Mouse (Mus musculus): ENCODE measurements around the gene Zfp607b. TPM values are rescaled to one million over a fixed set of nuclear protein-coding genes. Genes with fewer than 3 reads are reported as not detected.
A peak's percentile ranks its signal among the peaks of the same experiment; 100 is the strongest.

The Zfp607b gene
- polyA plus RNA-seq, 1 experiment from 2014 or later = 3.9 TPM

DNA sequence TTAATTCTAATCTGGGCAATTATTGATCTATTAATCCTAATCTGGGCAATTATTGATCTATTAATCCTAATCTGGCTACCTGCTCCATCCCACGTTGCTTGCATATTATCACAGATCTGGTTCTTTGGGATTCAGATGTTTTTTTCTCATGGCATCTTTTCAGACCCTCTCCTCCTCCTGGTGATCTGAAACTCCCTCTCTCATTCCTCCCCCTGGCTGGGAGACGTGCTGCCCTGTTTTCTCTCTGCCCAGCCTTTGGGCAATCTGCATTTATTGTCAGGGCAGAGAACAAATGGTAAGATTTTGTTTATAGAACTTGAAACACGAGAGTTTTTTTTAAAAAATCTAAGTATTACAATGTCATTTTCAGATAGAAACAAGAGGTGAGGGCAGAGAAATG lies 1.3 kb upstream of the Zfp607b start:
- no peaks in the 10 kb centered on the region for H3K9me3 ChIP-seq (replicated peaks; ENCODE audit: control insufficient read depth, low read length)
- H3K27me3 ChIP-seq (ENCODE audit: control insufficient read depth, insufficient read depth, low read length) = no peaks in the 10 kb centered on the region
- no peak overlapping the region for H3K27ac ChIP-seq (replicated peaks; ENCODE audit: low read depth, low read length)
- no peak for ATAC-seq (replicated peaks; ENCODE audit: insufficient number of reproducible peaks, low FRiP score, low TSS enrichment, low read depth)
- 70% methylated on average over 3 of the region's 3 CpGs for WGBS
- DNase-seq (ENCODE audit: low spot score) = no peak
- no peak overlapping the region for H3K4me2 ChIP-seq (ENCODE audit: low read depth, low read length)
- no peak overlapping the region for H3K4me3 ChIP-seq (ENCODE audit: low read depth, low read length)
- peak overlapping the region; percentile 57; the same call in 1 of the 2 replicates for H3K9ac ChIP-seq (replicated peaks; ENCODE audit: low read length)
- H3K36me3 ChIP-seq (replicated peaks; ENCODE audit: control insufficient read depth, insufficient read depth, low read depth, low read length) = no peaks in the 10 kb centered on the region
- H3K4me1 ChIP-seq (ENCODE audit: control insufficient read depth, insufficient read depth, low read length) = peaks cover 2% of the 10 kb centered on the region; the same call in 1 of the 2 replicates

GRCm38 (mm10) chr7:27688246-27688788 lies 823 bp upstream of the Zfp607b start:
- H3K4me3 ChIP-seq (ENCODE audit: low read depth, low read length) = peak overlapping the region; percentile 46
- peak overlapping the region; percentile 50 for H3K4me2 ChIP-seq (ENCODE audit: low read depth, low read length)
- H3K27me3 ChIP-seq (ENCODE audit: control insufficient read depth, insufficient read depth, low read length) = no peaks in the 10 kb centered on the region
- H3K9me3 ChIP-seq (replicated peaks; ENCODE audit: control insufficient read depth, low read length) = no peaks in the 10 kb centered on the region
- H3K27ac ChIP-seq (replicated peaks; ENCODE audit: low read depth, low read length) = no peak overlapping the region
- peak overlapping the region; percentile 57 for H3K9ac ChIP-seq (replicated peaks; ENCODE audit: low read length)
- WGBS = 41% methylated on average over 14 of the region's 14 CpGs
- H3K36me3 ChIP-seq (replicated peaks; ENCODE audit: control insufficient read depth, insufficient read depth, low read depth, low read length) = no peaks in the 10 kb centered on the region
- ATAC-seq (replicated peaks; ENCODE audit: insufficient number of reproducible peaks, low FRiP score, low TSS enrichment, low read depth) (no peak), DNase-seq (ENCODE audit: low spot score) (peak; percentile 5)
- peaks cover 2% of the 10 kb centered on the region; the same call in 1 of the 2 replicates for H3K4me1 ChIP-seq (ENCODE audit: control insufficient read depth, insufficient read depth, low read length)

DNA sequence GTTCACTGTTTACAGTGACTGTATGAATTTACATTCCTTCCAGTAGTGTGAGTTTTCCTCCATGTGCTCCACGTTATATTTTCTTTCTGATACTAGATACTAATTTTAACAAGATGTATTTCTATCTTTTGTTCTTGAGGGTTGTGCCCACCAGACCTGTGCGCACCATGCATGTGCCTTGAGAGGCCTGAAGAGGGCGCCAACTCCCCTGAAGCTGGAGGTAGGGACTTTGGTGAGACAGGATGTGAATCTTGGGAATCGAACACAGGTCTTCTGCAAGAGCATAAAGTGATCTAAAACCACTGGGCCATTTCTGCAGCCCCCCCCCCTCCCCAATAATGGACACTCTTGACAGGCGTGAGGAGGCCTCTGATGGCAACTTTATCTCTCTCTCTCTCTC lies 1.9 kb downstream of the Zfp607b start:
- WGBS = 35% methylated on average over 5 of the region's 5 CpGs
- H3K36me3 ChIP-seq (replicated peaks; ENCODE audit: control insufficient read depth, insufficient read depth, low read depth, low read length) = no peaks in the 10 kb centered on the region
- no peaks in the 10 kb centered on the region for H3K27me3 ChIP-seq (ENCODE audit: control insufficient read depth, insufficient read depth, low read length)
- H3K9me3 ChIP-seq (replicated peaks; ENCODE audit: control insufficient read depth, low read length) = no peaks in the 10 kb centered on the region
- peaks cover 2% of the 10 kb centered on the region; the same call in 1 of the 2 replicates for H3K4me1 ChIP-seq (ENCODE audit: control insufficient read depth, insufficient read depth, low read length)
- DNase-seq (ENCODE audit: low spot score) (peak; percentile 57), ATAC-seq (replicated peaks; ENCODE audit: insufficient number of reproducible peaks, low FRiP score, low TSS enrichment, low read depth) (no peak)
- no peak overlapping the region for H3K27ac ChIP-seq (replicated peaks; ENCODE audit: low read depth, low read length)
- no peak overlapping the region for H3K9ac ChIP-seq (replicated peaks; ENCODE audit: low read length)
- H3K4me3 ChIP-seq (ENCODE audit: low read depth, low read length) = no peak overlapping the region
- no peak overlapping the region for H3K4me2 ChIP-seq (ENCODE audit: low read depth, low read length)

GRCm38 (mm10) chr7:27696711-27697110 lies 7.6 kb downstream of the Zfp607b start:
- no peaks in the 10 kb centered on the region for H3K4me1 ChIP-seq (ENCODE audit: control insufficient read depth, insufficient read depth, low read length)
- no peaks in the 10 kb centered on the region for H3K9me3 ChIP-seq (replicated peaks; ENCODE audit: control insufficient read depth, low read length)
- H3K27ac ChIP-seq (replicated peaks; ENCODE audit: low read depth, low read length) = no peak overlapping the region
- H3K36me3 ChIP-seq (replicated peaks; ENCODE audit: control insufficient read depth, insufficient read depth, low read depth, low read length) = no peaks in the 10 kb centered on the region
- H3K4me2 ChIP-seq (ENCODE audit: low read depth, low read length) = no peak overlapping the region
- H3K4me3 ChIP-seq (ENCODE audit: low read depth, low read length) = no peak overlapping the region
- no peaks in the 10 kb centered on the region for H3K27me3 ChIP-seq (ENCODE audit: control insufficient read depth, insufficient read depth, low read length)
- ATAC-seq (replicated peaks; ENCODE audit: insufficient number of reproducible peaks, low FRiP score, low TSS enrichment, low read depth) (no peak), DNase-seq (ENCODE audit: low spot score) (no peak)
- H3K9ac ChIP-seq (replicated peaks; ENCODE audit: low read length) = no peak overlapping the region
- 31% methylated on average over 3 of the region's 3 CpGs for WGBS

- Histone ChIP-seq H3K9me3 (replicated peaks; ENCODE audit: control insufficient read depth, low read length) (no peaks in the 10 kb centered on the region), H3K4me3 (ENCODE audit: low read depth, low read length) (no peak overlapping the region), H3K27me3 (ENCODE audit: control insufficient read depth, insufficient read depth, low read length) (no peaks in the 10 kb centered on the region), H3K27ac (replicated peaks; ENCODE audit: low read depth, low read length) (no peak overlapping the region), H3K9ac (replicated peaks; ENCODE audit: low read length) (no peak overlapping the region), H3K36me3 (replicated peaks; ENCODE audit: control insufficient read depth, insufficient read depth, low read depth, low read length) (no peaks in the 10 kb centered on the region), H3K4me2 (ENCODE audit: low read depth, low read length) (no peak overlapping the region), H3K4me1 (ENCODE audit: control insufficient read depth, insufficient read depth, low read length) (no peaks in the 10 kb centered on the region)
- 81% methylated on average over 7 of the region's 7 CpGs for WGBS
- DNase-seq (ENCODE audit: low spot score) = no peak
- ATAC-seq (replicated peaks; ENCODE audit: insufficient number of reproducible peaks, low FRiP score, low TSS enrichment, low read depth) = no peak
Measured at GRCm38 (mm10) chr7:27710402-27710801, 21.3 kb downstream of the Zfp607b start.

DNA sequence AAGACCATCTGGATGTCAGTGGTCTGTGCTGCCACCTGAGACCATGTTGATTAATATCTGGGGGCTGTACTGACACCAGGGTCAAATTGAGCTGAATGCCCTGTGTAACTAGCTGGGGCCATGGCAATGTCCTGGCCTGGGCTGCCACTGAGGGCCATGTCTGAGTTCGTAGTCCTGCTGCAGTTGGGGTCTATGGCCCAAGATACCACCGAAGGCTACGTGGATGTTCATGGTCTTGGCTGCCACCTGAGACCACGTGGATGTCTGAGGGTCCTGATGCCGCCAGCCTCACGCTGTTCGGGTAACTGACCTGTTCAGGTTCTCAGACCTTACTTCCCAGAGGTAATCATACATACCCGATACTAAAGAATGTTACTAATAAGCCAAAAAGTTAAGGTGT lies 32.8 kb downstream of the Zfp607b start:
- Histone ChIP-seq H3K4me2 (ENCODE audit: low read depth, low read length) (no peak overlapping the region), H3K36me3 (replicated peaks; ENCODE audit: control insufficient read depth, insufficient read depth, low read depth, low read length) (no peaks in the 10 kb centered on the region), H3K27ac (replicated peaks; ENCODE audit: low read depth, low read length) (no peak overlapping the region), H3K4me3 (ENCODE audit: low read depth, low read length) (no peak overlapping the region), H3K27me3 (ENCODE audit: control insufficient read depth, insufficient read depth, low read length) (no peaks in the 10 kb centered on the region), H3K4me1 (ENCODE audit: control insufficient read depth, insufficient read depth, low read length) (no peaks in the 10 kb centered on the region), H3K9ac (replicated peaks; ENCODE audit: low read length) (no peak overlapping the region), H3K9me3 (replicated peaks; ENCODE audit: control insufficient read depth, low read length) (no peaks in the 10 kb centered on the region)
- no peak for DNase-seq (ENCODE audit: low spot score)
- WGBS = 93% methylated on average over 8 of the region's 8 CpGs
- ATAC-seq (replicated peaks; ENCODE audit: insufficient number of reproducible peaks, low FRiP score, low TSS enrichment, low read depth) = no peak

- H3K4me1 ChIP-seq (ENCODE audit: control insufficient read depth, insufficient read depth, low read length) = no peaks in the 10 kb centered on the region
- H3K27me3 ChIP-seq (ENCODE audit: control insufficient read depth, insufficient read depth, low read length) = no peaks in the 10 kb centered on the region
- no peak overlapping the region for H3K9ac ChIP-seq (replicated peaks; ENCODE audit: low read length)
- peak; percentile 77 for ATAC-seq (replicated peaks; ENCODE audit: insufficient number of reproducible peaks, low FRiP score, low TSS enrichment, low read depth)
- peak; percentile 80 for DNase-seq (ENCODE audit: low spot score)
- no peaks in the 10 kb centered on the region for H3K36me3 ChIP-seq (replicated peaks; ENCODE audit: control insufficient read depth, insufficient read depth, low read depth, low read length)
- no peak overlapping the region for H3K4me2 ChIP-seq (ENCODE audit: low read depth, low read length)
- no peak overlapping the region for H3K27ac ChIP-seq (replicated peaks; ENCODE audit: low read depth, low read length)
- H3K4me3 ChIP-seq (ENCODE audit: low read depth, low read length) = no peak overlapping the region
- 47% methylated on average over 12 of the region's 12 CpGs for WGBS
- H3K9me3 ChIP-seq (replicated peaks; ENCODE audit: control insufficient read depth, low read length) = no peaks in the 10 kb centered on the region
Measured at GRCm38 (mm10) chr7:27725566-27726538, 36.7 kb downstream of the Zfp607b start.

DNA sequence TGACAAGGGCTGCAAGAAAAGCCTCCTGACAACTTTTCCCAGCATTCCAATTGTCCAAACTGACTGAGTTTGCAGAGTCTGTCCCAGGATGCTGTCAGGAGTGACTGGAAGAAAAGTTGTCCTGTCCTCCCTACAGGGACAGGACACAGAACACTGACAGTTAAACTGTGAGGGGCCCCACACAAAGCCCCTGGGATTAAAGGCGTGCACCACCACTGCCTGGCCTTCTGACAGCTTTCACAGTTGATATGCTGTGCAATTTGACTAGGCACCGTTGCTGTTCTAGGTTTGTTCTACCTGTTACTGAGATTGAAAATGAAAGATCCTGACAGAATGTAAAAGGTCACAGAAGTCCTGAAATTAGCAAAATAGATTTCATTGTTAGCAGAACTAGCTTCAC lies 38.3 kb downstream of the Zfp607b start:
- ATAC-seq (replicated peaks; ENCODE audit: insufficient number of reproducible peaks, low FRiP score, low TSS enrichment, low read depth) (no peak), DNase-seq (ENCODE audit: low spot score) (no peak)
- no peaks in the 10 kb centered on the region for H3K27me3 ChIP-seq (ENCODE audit: control insufficient read depth, insufficient read depth, low read length)
- no peak overlapping the region for H3K27ac ChIP-seq (replicated peaks; ENCODE audit: low read depth, low read length)
- no peaks in the 10 kb centered on the region for H3K36me3 ChIP-seq (replicated peaks; ENCODE audit: control insufficient read depth, insufficient read depth, low read depth, low read length)
- no peaks in the 10 kb centered on the region for H3K9me3 ChIP-seq (replicated peaks; ENCODE audit: control insufficient read depth, low read length)
- no peaks in the 10 kb centered on the region for H3K4me1 ChIP-seq (ENCODE audit: control insufficient read depth, insufficient read depth, low read length)
- H3K9ac ChIP-seq (replicated peaks; ENCODE audit: low read length) = no peak overlapping the region
- H3K4me2 ChIP-seq (ENCODE audit: low read depth, low read length) = no peak overlapping the region
- H3K4me3 ChIP-seq (ENCODE audit: low read depth, low read length) = no peak overlapping the region
- 53% methylated on average over 2 of the region's 2 CpGs for WGBS

All from embryonic facial prominence, embryonic 11.5 days (tissue).